Mouse (Mus musculus) liver, adult 2 months (tissue): ENCODE data around the gene Itga7. TPM values are rescaled to one million over a fixed set of nuclear protein-coding genes. Genes with fewer than 3 reads are reported as not detected.

Experiments
- DNase-seq: peaks from one replicate; pipeline ENCODE4 v3.0.0-alpha.2; 2011; ENCODE audit warnings: low read depth, low spot score; ENCODE audit errors: extremely low read depth
- H3K27ac ChIP-seq: fragments of 200-500 bp; replicated peaks from 2 replicates; pipeline ENCODE4 v1.5.1; 2012; ENCODE audit warnings: low read depth, mild to moderate bottlenecking, control low read depth, inconsistent platforms, low read length; ENCODE audit not compliant: insufficient read depth
- H3K27me3 ChIP-seq: fragments of 200-500 bp; 2 replicates; pipeline ENCODE4 v1.6.1; 2012; ENCODE audit warnings: mild to moderate bottlenecking, moderate library complexity, low read length, inconsistent platforms; ENCODE audit not compliant: control insufficient read depth, insufficient read depth
- H3K36me3 ChIP-seq: fragments of 200-500 bp; 2 replicates; pipeline ENCODE4 v1.6.1; 2012; ENCODE audit warnings: low read length, inconsistent platforms; ENCODE audit not compliant: control insufficient read depth, insufficient read depth
- H3K4me1 ChIP-seq: fragments of 200-500 bp; 2 replicates; pipeline ENCODE4 v1.6.1; 2011; ENCODE audit warnings: low read length; ENCODE audit not compliant: control insufficient read depth, insufficient read depth
- H3K4me3 ChIP-seq: fragments of 200-500 bp; 2 replicates; pipeline ENCODE4 v1.5.1; 2011; ENCODE audit warnings: low read depth, mild to moderate bottlenecking, control low read depth, low read length, moderate library complexity; ENCODE audit not compliant: insufficient read depth
- H3K79me2 ChIP-seq: fragments of 200-500 bp; 2 replicates; pipeline ENCODE4 v1.6.1; 2012; ENCODE audit warnings: inconsistent platforms, mild to moderate bottlenecking, low read length, moderate library complexity; ENCODE audit not compliant: control insufficient read depth, insufficient read depth
- H3K9ac ChIP-seq: fragments of 200-500 bp; 2 replicates; pipeline ENCODE4 v1.6.1; 2012; ENCODE audit warnings: low read depth, mild to moderate bottlenecking, control low read depth, inconsistent platforms, low read length
- CTCF ChIP-seq: fragments of 200-500 bp; IDR thresholded peaks from 2 replicates; pipeline ENCODE4 v1.5.1; 2011; ENCODE audit warnings: low read depth, low read length, control low read depth
- POLR2A ChIP-seq: fragments of 200-500 bp; IDR thresholded peaks from 2 replicates; pipeline ENCODE4 v1.6.1; 2011; ENCODE audit warnings: low read length, control low read depth; ENCODE audit not compliant: insufficient read depth; ENCODE audit errors: extremely low read depth
- WGBS: fragments of 180-500 bp; shearing (Covaris S2); methylation state at CpG from one replicate; pipeline ENCODE4 v1.1.7; 2018; 5-methylcytosine and 5-hydroxymethylcytosine counted together
- polyA plus RNA-seq: library from polyadenylated mRNA; depleted of rRNA; stranded (reverse); fragments of >200 nt; gene quantifications from 2 replicates; pipeline ENCODE4 v1.2.3, GENCODE M21; 2012
- total RNA-seq: library from RNA; depleted of rRNA; stranded (reverse); fragments of >200 nt; gene quantifications from 2 replicates; pipeline ENCODE4 v1.2.3, GENCODE M21; 2014

Gene Itga7
- total and polyA plus RNA-seq, 2 experiments: 4.9 to 9.5 TPM

DNA sequence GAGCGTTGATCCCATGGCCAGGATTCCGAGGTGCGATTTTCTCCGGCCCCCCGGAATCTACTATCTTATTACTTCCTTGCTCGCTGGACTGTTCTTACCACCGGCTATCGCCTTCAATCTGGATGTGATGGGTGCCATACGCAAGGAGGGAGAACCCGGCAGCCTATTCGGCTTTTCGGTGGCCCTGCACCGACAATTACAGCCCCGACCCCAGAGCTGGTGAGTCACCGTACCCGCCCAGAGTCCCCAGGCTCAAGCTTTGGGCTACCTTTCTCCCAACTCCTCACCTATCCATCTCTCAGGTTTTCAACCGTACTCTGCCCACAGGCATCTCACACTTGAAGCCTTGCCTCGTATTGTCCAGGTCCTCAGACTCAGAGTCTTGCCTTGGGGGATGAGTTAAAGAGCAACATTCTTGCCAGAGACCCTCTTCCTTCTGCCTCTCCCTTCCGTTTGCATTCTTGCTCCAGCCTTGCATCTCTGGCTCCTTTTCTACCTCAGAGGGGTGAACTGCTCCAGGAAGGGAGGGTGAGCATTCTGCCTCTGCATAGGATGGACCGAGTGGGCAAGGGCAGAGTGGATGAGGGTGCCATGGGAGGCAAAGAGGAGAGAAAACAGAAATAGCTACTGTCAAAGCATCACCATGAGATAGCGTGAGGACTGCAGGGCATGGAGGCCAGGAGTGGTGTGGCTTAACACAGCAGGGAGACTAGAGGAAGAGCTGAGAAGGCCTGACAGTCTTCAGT is 531 bp downstream of the Itga7 start:
- Histone ChIP-seq H3K27ac (no peak overlapping the region), H3K4me1 (peaks cover 11% of the 10 kb centered on the region), H3K9ac (peak overlapping the region; percentile 61), H3K36me3 (no peaks in the 10 kb centered on the region), H3K79me2 (no peaks in the 10 kb centered on the region), H3K4me3 (peak overlapping the region; percentile 61), H3K27me3 (no peaks in the 10 kb centered on the region)
- TF ChIP-seq POLR2A (no peak), CTCF (no peak)
- 11% methylated on average over 21 of the region's 21 CpGs for WGBS
- DNase-seq: no peak

DNA sequence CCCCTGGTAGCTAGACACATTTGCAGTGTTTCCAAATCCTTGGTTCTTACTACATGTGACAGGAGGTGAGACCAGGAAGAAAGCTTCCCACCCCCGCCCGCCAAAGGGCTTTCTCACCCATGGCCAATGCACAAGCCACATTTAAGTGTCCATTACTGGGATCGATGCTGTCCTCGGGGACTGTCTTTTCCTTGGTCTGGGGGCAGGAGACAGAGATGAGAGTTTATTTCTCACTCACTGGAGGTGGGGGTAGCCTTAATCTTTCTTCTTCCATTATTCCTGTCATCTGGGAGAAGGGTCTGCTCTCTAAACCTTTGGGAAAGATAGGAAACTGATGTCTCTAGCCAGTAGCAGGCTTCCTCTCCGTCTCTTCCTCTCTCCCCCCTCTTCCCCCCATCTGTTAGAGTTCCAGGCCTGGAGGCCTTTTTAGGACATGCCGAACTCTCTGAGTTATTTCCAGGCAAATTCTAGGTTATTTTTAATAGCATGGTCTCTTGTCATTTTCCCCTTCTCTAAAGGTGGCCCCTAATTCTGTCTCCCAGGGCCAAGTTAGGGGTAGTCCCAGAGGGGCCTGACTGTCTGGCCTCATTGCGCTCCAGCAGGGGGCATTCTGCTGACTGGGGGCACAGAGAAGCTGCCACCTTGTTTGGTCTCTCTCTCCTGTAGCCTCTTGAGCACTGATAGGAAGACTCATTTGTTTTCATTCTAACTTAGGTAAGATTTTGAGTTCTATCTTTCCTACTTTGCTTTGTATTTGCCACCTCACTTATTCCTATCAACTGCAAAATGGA is 1.6 kb downstream of the Itga7 start:
- TF ChIP-seq POLR2A (no peak), CTCF (no peak)
- H3K79me2 ChIP-seq: no peaks in the 10 kb centered on the region
- H3K4me3 ChIP-seq: no peak overlapping the region
- no peak for DNase-seq
- H3K36me3 ChIP-seq: no peaks in the 10 kb centered on the region
- H3K27me3 ChIP-seq: no peaks in the 10 kb centered on the region
- WGBS: 85% methylated on average over 7 of the region's 7 CpGs
- H3K4me1 ChIP-seq: peaks cover 11% of the 10 kb centered on the region
- H3K9ac ChIP-seq: no peak overlapping the region
- no peak overlapping the region for H3K27ac ChIP-seq

DNA sequence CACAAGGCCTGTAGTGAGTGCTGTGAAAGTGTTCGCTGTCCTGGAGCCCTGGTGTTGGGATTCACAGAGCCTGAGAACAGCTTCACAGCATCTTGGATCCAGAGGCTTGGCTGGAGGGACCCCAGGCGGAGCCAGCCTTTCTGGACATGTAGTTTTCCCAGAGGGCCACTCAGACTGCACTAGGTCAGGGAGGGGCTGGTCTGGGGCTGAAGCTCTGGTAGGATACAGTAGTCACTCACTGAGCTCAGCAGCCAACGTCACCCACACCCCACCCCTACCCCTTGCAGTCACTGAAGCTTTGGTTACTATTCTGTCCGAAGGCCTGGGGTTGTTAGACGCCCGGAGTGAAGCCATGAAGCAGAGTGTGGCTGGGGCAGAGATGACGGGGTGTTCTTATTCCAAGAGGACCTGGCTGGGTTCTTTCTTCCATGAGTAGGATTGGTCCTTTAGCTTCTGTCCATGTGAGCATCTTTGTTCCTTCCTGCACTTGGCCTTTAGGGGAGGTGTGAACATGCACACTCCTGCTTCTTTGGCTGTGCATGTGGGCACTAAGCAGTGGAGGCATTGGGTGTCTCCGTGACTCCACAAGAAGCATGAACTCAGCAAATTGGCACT is 2.3 kb downstream of the Itga7 start:
- TF ChIP-seq CTCF: no peak
- TF ChIP-seq POLR2A: no peak
- Histone ChIP-seq H3K27me3 (no peaks in the 10 kb centered on the region), H3K9ac (no peak overlapping the region), H3K4me1 (peaks cover 11% of the 10 kb centered on the region), H3K36me3 (no peaks in the 10 kb centered on the region), H3K4me3 (no peak overlapping the region), H3K79me2 (no peaks in the 10 kb centered on the region), H3K27ac (no peak overlapping the region)
- 92% methylated on average over 8 of the region's 8 CpGs for WGBS
- DNase-seq: no peak

DNA sequence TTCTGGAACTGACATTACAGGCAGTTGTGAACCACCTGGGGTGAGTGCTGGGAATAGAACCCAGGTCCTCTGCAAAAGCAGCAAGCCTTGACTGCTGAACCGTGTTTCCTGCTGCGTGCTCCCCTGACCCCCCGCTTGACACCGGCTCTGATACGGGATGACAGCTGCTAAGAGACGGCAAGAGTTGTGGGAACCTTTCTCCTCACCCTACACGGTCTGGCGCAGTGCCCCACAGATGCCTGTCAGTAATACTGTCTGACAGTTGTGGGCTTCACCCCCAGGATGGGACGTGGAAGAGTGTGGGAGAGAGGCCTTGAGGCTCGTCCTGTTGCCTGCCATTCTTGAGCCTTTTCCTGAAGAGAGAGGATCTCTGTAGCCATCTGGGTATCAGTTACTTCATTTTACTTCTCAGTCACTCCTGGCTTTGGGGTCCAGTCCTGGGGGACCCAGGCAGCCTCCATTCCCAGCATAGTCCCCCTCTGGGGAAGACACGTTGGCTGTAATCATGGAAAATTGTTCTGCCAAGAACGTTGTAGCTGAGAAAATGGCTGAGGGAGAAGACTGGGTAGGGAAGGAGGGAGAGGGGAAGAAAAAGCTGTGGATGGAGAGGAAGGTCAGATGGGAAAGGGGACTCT is 4.3 kb downstream of the Itga7 start:
- 82% methylated on average over 12 of the region's 12 CpGs for whole genome bisulfite sequencing
- no peaks in the 10 kb centered on the region for H3K27me3 ChIP-seq
- no peaks in the 10 kb centered on the region for H3K36me3 ChIP-seq
- DNase-seq: no peak
- no peak overlapping the region for H3K4me3 ChIP-seq
- peaks cover 11% of the 10 kb centered on the region for H3K4me1 ChIP-seq
- no peak for TF ChIP-seq POLR2A
- TF ChIP-seq CTCF: no peak
- H3K79me2 ChIP-seq: no peaks in the 10 kb centered on the region; the same call in 1 of the 2 replicates
- no peak overlapping the region for H3K9ac ChIP-seq
- peak overlapping the region; percentile 30; the same call in 1 of the 2 replicates for H3K27ac ChIP-seq

DNA sequence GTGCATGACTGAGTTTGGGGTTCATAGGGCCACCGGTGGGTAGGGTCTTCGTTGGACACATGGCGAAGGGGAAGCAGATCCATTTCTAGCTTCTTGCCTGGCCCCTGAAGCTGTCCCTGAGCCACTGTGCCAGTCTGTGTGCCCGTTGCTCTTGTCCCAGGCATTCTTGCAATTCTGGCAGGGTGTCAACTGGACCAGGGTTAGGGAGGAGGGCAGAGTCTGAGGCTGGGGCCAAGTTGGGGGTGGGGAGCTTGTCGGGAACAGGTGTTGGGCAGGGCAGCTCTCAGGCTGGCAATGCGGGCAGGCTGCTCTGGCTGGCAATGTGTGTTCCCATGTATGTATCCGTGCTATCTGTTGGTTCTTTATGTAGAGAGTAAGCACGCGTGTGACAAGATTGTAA is 4.8 kb downstream of the Itga7 start:
- H3K27me3 ChIP-seq: no peaks in the 10 kb centered on the region

More for the DNA sequence above, 4.8 kb downstream of the Itga7 start:
- peak; percentile 97 for DNase-seq
- WGBS: 34% methylated on average over 9 of the region's 9 CpGs
- TF ChIP-seq POLR2A (0 out of 2 replicates have a peak, but pooled peaks have one; percentile 11), CTCF (no peak)
- Histone ChIP-seq H3K4me3 (no peak overlapping the region), H3K4me1 (peaks cover 9% of the 10 kb centered on the region), H3K79me2 (no peaks in the 10 kb centered on the region; the same call in 1 of the 2 replicates), H3K27ac (peak overlapping the region; percentile 68), H3K9ac (no peak overlapping the region), H3K36me3 (no peaks in the 10 kb centered on the region)
